Mouse (Mus musculus): ENCODE measurements around the gene Atl3.

The Atl3 gene

DNA sequence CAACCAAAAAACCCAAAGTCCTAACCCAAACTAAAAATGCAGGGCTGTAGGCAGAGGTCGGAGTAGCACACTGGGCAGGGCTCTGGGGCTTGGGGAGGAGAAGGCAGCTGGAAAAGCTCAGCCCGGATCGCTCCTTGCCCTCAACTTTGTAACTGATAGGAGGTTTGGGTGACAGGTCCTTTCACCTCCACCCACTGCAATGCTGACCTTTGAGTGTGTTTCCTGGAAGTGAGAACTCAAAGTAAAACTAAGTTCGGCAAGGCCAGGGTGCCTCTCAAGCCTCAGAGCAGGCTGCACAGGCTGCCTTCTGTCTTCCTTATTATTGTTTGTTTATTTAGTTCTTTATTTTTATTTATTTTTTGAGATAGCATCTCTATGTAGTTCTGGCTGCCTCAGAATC lies 66.1 kb downstream of the Atl3 start:
- in situ Hi-C loops (cut with MboI, MseI), result no loop called here

DNA sequence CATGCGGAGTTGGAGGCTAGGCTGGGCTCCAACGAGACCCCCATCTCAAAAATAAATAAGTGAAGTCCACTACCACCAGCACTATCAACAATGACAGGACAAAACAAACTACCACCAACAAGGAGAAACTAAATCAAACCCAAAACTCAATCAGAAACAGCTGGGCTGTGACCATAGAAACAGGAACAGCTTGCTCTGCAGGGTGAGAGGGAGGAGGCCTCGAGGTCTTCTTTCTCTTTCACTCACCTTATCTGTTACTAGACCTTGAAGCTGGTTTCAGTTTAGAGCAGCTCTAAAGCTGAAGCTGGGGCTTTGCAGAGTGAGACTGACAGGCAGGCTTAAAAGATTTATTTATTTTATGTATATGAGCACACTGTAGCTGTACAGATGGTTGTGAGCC lies 67.6 kb downstream of the Atl3 start:
- in situ Hi-C loops (cut with MboI, MseI), result no loop called here

DNA sequence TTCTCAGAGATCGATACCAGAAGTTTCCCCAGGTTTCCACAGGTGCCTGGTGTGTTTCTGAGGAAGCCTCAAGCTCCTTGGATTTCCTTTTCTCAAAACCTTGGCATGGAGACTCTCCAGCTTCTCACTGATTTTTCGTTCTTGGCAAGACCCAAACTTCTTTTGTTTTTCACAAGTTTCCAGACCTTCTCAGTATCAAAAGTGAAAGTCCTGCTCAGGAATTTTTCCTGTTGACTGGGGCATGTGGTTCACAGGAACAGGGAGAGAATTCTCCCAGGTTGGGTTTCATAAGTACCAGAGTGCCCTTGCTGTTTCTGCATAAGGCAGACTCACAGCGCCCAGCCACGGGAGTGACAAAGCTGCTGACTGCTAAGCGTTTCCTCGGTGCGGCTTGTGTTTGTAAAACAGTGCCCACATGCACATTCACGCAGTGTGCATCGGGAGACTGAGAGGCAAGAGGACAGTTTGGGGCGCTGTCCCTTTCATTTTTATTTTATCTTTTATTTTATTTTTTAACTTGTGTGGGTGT lies 68.8 kb downstream of the Atl3 start:
- in situ Hi-C loops (cut with MboI, MseI), result no loop called here

DNA sequence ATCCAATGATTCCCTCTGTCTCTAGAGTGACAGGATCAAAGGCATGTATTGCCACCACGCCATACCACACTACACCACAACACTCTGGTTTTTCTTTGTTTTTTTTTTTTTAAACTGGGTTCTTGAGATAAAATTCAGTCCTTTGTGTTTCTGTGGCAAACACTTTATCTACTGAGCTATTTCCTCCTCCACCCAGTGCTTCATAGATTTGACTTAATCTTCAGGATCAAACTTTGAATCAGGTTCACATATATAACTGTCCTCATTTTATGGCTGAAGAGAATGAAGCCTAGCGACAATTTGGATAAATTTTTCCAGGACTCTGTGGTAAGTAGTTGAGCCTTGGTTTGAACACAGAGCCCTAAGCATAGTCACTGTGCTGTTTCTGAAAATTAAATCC lies 69.8 kb downstream of the Atl3 start:
- in situ Hi-C loops (cut with MboI, MseI), result no loop called here

DNA sequence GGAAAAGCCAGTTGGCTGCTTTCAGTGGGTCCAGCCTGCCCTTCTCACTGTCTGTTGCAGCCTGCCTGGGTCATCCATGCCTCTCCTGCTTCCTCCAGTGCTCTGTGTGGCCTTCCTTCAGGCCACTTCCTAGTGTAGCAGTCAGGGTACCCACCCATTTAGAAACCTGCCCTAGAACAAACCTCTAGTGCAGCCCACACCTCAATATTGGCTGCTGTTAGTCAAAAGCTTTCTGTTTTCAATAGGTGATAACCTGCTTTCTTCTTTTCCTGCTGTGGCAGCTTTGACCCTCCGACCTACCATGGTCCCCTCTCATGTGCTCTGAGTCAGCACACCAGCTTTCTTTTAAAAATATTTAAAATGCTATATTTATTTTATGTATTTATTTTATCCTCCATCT lies 70.6 kb downstream of the Atl3 start:
- in situ Hi-C loops (cut with MboI, MseI), result no loop called here

DNA sequence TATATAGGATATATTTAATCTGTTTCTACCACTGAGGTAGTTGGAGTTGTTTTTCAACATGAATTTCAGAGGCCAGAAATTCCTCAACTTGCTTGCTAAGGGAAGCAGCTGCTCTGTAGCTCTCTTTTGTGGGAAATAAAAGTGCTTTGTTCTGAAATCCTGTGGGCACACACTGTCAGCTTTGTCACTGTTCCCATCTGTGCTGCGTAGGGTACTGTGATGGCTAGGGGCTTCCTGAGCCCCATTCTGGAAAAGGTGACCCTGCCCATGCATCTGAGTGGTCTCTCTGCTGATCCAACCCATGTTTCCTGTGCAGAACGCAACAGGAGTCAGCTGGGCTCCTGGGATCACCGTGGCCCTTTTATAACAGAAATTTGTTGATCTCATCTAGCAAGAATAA lies 73.0 kb downstream of the Atl3 start:
- in situ Hi-C loops (cut with MboI, MseI), result no loop called here

DNA sequence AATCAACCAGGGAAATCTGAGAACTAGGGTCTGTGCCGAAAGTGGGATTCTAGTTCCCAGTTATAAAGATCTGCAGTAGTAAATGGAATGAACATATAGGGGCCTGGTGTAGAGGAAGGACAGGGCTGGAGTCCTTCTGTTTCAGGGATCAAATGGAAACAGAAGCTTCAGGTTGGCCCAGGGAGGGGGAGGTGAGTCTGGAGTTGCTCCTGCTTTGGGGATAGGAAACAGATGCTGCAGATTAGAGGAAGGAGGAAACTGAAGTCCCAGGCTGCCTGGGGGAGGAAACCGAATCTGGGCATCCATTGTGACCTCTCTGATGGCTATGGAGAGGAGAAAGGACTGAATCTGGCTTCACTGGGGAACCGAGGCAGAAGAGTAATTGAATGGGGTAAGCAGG lies 74.5 kb downstream of the Atl3 start:
- in situ Hi-C loops (cut with MboI, MseI), result no loop called here

DNA sequence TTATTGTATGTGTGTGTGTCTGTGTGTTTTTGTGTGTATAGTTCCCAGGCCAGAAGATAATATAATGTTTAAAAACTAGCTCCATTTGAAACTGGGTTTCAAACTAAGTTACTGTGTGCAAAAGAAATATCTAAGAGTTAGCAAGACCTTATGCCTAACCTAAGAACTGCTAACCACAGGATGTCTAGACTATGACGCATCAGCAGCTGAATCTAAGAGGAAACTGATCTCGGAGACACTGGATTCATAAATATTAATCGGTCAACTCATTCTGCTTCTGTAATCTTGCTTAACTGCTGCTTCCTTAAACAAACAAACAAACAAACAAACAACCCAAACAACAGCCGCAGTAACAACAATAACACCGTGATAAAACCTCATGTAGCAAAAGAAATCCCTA lies 75.8 kb downstream of the Atl3 start:
- in situ Hi-C loops (cut with MboI, MseI), result loop anchor here (10.0 kb wide), 1 partner anchor 65 kb away; no protein-coding TSS in a partner anchor

DNA sequence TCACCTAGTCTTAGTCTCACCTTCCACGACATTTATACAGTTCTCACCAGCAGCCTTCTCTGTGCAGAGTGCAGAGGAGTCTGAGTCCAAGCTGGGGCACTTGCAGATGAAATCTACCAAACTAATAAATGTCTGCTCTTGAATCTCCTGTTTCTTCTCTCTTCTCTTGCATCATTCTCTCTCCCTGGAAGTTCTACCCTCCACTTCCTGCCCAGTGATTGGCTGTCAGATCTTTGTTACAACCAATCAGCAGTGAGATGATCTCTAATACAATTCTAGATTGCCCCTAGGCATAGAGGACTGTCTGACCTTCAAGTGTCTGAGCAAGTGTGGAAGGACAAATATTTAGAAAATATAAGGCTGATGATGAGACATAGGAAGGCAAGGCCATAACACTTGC lies 82.3 kb downstream of the Atl3 start:
- in situ Hi-C loops (cut with MboI, MseI), result loop anchor here (10.0 kb wide), 1 partner anchor 59 kb away; no protein-coding TSS in a partner anchor

DNA sequence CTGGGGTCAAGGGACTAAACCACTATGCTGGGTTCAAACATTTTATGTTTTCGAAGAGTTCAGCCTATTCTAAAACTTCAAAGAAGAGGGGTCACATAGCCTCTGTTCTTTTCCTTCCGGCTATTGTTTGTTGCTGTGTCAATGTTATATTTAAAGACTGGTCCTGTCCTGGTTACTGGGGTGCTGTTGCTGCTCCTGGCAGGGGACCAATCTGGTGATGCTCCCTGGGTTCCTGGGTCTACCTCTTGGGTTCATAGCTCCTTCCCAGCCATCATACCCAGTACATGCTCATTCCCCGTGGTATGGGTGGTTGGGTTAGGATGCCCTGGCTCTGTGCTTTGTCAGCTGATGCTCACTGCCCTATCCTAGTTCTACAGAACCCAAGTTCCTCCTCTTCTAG lies 83.9 kb downstream of the Atl3 start:
- in situ Hi-C loops (cut with MboI, MseI), result loop anchor here (10.0 kb wide), 1 partner anchor 57 kb away; no protein-coding TSS in a partner anchor

DNA sequence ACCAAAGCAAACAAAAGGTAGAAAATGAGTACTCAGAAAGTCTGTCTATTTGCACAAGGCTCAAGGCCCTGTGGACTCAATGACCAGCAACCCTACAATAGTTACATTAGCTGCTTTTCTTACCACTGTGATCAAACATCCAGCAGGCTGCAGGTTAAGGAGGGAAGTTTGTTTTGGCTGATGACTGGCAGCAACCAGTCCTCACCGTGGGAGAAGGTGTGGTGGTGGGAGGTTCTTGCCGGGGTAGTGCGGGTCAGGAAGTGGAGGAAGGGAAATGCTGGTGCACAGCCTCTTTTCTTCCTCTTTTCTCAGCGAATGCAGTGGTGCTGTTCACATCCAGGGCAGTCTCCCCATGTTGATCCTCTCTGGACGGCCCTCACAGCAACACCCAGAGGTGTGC lies 87.2 kb downstream of the Atl3 start:
- in situ Hi-C loops (cut with MboI, MseI), result no loop called here

DNA sequence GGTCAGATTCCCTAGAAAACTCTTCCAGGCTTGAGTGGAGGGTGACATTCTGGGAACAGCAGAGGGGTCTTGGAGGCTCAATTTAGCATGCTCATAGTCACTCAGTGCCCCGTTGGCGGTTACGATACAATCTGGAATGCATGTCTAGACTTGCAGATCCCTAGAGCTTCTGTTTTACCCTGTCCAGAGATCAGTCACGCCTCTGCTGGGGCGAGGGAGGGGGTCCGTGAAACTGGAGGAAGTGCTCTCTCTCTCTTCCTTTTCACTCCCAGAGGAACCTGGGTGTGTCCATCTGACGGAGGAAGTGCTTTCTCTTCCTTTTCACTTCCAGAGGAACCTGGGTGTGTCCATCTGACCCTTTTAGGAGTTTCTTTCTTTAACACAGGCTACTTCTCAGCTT lies 89.3 kb downstream of the Atl3 start:
- in situ Hi-C loops (cut with MboI, MseI), result no loop called here

DNA sequence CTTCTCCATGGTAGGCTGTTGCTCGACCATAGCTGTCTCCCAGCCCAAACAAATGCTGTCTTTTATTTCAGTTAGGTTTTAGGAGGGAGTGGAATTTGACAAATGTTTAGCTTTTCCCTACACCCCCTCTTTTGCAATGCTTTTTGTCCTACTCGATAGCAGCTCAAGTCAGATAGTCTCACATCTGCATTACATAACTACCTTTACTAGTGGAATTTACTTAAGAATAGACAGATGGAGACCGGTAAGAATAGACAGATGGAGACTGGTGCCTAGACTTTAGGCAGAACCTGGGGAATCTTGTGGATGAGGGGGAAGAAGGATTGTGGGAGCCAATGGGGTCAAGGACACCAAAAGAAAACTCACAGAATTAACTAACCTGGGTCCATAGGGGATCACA lies 89.8 kb downstream of the Atl3 start:
- in situ Hi-C loops (cut with MboI, MseI), result no loop called here

DNA sequence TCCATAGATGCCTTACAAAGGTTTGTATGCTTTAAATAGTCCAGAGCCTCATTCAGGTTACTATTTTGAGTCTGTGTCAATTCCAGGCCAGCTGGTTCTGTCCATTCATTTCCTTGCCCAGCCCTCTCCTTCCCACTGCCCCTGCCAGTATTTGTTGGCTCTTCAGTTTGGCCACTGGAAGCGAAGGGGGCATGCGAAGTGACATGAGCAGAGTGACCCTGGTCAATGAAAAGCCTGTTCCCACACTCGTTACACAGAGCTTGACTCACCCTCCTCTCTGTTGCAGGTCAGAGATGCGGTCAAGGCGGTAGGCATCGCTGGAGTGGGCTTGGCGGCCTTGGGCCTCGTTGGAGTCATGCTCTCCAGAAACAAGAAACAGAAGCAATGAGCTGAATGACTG lies 91.4 kb downstream of the Atl3 start:
- in situ Hi-C loops (cut with MboI, MseI), result no loop called here

DNA sequence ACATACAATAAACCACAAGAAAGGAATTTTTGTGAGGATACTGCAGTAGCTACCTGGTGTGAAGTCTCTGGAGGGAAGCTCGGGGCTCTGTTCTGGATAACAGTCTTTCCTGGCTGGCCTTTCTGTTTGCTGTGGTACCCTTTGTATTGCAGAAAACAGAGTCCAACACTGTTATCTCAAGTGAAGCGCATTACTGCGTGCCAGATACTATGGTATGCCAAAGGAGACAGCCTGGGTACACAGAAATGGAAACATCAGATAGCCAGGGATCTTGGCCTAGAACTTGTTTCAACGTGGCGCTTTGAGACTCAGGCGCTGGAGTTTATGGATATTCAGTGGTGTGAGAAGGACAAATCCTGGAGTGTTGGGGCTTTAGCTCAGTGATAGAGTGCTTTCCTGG lies 91.9 kb downstream of the Atl3 start:
- in situ Hi-C loops (cut with MboI, MseI), result no loop called here

Measured in T-helper 2 cell (primary cell).